Mouse (Mus musculus) gastrocnemius, adult 2 months (tissue): ENCODE measurements around the gene Rnase4. TPM values are rescaled to one million over a fixed set of nuclear protein-coding genes. Genes with fewer than 3 reads are reported as not detected.
"Not testable (repeated sequence)": the region's sequence is repeated elsewhere in the genome, so short reads cannot be mapped to it uniquely, and the experiment has no call there.

Source experiments
- DNase-seq: peaks from one replicate; pipeline ENCODE4 v3.0.0; 2022
- H3K27ac ChIP-seq: fragments of 200-600 bp; 2 replicates; pipeline ENCODE4 v1.8.1; 2022; ENCODE audit warnings: mild to moderate bottlenecking
- H3K4me3 ChIP-seq: fragments of 200-600 bp; 2 replicates; pipeline ENCODE4 v1.8.1; 2022; ENCODE audit warnings: mild to moderate bottlenecking, moderate library complexity
- CTCF ChIP-seq: fragments of 200-600 bp; IDR thresholded peaks from 2 replicates; pipeline ENCODE4 v1.8.1; 2022; ENCODE audit warnings: antibody characterized with exemption, mild to moderate bottlenecking, moderate library complexity
- intact Hi-C: fragments of 180-260 bp; cut with DNase I; formaldehyde crosslinking; loops from one replicate; pipeline ENCODE4 v1.15.1; 2025
- total RNA-seq, 2 experiments: library from RNA; stranded (reverse); gene quantifications; 2 replicates each; pipeline ENCODE4 v1.2.3; 2021

The Rnase4 gene
- total RNA-seq, 2 experiments from 2014 or later, result 34.6 to 40.1 TPM

DNA sequence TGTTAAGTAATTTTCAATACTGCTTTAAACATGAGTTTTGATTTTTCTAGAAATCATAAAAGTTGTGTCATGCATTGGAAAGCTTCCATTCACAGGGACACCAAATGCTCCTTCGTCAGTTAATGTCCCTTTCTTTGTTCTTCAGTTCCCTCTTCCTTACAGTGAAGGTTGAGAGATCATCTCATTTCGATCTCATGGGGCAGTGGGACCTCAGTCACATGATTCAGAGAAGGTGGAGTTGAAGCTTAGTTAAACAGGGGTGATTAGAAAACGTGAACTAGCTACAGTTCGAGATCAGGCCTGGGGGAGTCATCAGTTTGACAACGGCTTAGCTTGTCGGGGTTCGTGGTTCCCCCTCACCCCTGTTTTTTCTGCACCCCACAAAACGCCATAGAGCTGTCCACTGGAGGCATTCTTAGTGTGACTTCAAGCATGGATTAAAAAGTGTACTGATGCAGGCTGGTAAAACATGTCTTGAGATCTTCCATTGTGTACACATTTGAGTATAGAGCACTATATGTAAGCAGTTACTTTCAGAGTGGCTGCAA, 1.3 kb downstream of the Rnase4 start:
- intact Hi-C loops, result no loop called here
- DNase-seq, result peak; percentile 23
- Histone ChIP-seq H3K27ac (peak overlapping the region; percentile 86), H3K4me3 (peak overlapping the region; percentile 87)
- no peak for TF ChIP-seq CTCF

- Histone ChIP-seq H3K4me3 (peak overlapping the region; percentile 56), H3K27ac (peak overlapping the region; percentile 79)
- DNase-seq, result peak; percentile 35
- no peak for TF ChIP-seq CTCF
- intact Hi-C loops, result no loop called here
These were observed 2.6 kb downstream of the Rnase4 start for GRCm38 (mm10) chr14:51093496-51093895.

DNA sequence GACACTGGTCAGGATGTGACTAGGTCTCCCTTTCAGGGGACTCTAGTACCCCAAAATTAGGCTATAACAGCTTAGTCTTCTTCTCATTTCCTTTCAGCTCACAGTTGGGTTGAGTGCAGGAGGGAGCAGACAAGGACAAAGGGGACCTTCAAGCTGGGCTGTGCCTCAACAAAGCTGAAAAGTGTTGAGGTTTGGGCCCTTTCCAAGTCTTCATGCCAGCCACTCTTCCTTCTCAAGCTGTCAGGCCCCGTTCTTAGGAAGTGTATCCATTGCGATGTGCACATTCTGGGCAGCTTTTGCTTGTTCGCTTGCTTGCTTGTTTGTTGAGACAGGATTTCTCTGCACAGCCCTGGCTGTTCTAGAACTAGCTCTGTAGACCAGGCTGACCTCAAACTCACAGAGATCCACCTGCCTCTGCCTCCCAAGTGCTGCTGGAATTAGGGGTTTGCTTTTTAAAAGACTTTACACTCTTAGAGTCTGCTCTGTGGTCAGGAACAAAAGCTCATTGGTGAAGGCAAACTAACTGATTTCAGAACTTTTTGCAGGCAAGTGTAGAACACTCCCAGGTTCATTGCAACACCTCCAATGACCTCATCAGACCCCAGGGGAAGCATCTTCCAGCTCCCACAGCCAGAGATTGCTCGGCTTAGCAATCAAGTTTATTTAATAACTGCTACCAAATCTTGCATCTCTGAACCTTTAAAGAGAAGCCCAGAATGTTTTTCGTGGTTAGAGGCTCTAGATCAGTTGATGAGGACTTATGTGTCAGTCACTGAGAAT, 3.4 kb downstream of the Rnase4 start:
- intact Hi-C loops, result no loop called here
- peak; percentile 68 for DNase-seq
- TF ChIP-seq CTCF, result no peak
- peak overlapping the region; percentile 56 for H3K4me3 ChIP-seq
- H3K27ac ChIP-seq, result peak overlapping the region; percentile 79

DNA sequence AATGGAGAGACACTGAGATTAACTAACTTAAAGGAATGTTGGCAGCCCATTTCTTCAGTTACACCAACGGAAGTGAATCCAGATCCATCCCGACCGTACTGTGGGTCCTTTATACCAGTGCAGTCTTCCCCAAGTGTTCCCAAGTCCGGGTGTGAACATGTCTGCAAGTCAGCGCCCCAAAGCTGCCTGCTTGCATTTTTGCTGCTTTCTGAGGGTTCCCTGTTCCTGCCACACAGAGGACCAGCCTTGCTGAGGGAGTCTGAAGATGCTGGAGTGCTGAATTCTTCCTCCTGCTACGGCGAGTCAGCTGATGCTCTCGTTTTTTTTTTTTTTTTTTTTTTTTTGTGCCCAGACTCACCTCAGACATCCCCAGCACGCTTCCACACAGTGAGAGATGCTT, 4.0 kb downstream of the Rnase4 start:
- DNase-seq, result no peak
- no peak for TF ChIP-seq CTCF
- intact Hi-C loops, result loop anchor here (5.0 kb wide), 1 partner anchor 68 kb away; no protein-coding TSS in a partner anchor
- Histone ChIP-seq H3K27ac (peak overlapping the region; percentile 79), H3K4me3 (peak overlapping the region; percentile 56)

DNA sequence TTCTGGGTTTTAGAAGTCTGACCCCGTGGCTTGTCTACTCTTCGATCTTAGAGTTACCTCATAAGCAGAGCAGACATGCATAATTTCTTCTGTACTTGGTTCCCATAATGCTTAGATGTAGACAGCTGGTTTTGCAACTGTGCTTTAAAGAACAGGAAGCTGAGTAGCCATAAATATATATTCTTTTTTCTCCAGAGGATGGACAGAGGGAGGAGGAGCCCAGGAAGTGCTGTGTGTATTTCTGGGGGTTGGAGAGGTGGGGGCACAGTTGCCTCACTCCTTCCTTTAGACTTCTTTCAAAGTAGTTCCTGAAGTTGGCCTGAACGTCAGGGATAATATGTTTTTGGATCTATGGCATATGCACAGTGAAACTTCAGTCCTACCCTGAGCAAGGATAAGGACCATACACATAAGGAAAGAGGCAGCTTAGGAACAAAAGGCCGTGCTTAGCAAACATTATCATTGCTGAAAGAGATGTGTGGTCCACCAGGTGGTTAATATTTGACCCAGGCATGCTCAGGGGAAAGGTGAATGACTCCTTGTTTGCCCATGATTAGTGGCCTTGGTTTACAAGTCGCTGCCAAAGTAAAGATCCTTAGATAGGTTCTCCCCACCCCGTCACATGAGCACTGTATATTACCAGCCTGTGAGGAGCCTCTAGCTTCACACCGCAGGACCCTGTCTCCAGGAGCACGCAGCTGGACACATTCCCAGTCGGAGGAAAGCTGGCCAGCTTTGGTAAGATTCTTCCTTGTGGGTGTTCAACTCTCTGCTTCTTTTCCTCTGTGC, 5.1 kb downstream of the Rnase4 start:
- no peak for TF ChIP-seq CTCF
- no peak for DNase-seq
- intact Hi-C loops, result loop anchor here (5.0 kb wide), 1 partner anchor 69 kb away; no protein-coding TSS in a partner anchor
- no peak overlapping the region for H3K27ac ChIP-seq
- H3K4me3 ChIP-seq, result peak overlapping the region; percentile 56; the same call in 1 of the 2 replicates

GRCm38 (mm10) chr14:51098300-51098699, 7.4 kb downstream of the Rnase4 start:
- peak; percentile 77 for TF ChIP-seq CTCF
- H3K4me3 ChIP-seq, H3K27ac ChIP-seq: not testable (repeated sequence)
- peak; percentile 44 for DNase-seq
- intact Hi-C loops, result loop anchor here (5.0 kb wide), 1 partner anchor 71 kb away; no protein-coding TSS in a partner anchor

DNA sequence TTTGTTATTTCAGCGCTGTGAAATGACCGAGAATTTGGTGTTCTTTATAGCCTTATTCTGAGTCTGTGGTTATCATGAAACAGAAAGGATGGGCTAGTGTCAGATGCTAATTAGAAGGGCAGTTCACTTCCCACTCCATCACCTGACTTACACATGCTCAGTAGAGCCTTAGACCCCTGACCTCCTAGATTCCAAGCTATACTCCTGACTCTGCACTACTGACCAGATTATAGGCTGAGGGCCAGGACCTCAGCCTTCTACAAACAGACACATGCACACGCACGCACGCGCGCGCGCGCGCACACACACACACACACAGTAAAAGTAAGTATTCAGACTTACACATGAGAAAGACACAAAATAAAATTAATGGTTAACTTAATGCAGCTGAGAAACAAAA, 8.0 kb downstream of the Rnase4 start:
- DNase-seq, result no peak
- intact Hi-C loops, result loop anchor here (5.0 kb wide), 1 partner anchor 72 kb away; no protein-coding TSS in a partner anchor
- Histone ChIP-seq H3K27ac (no peak overlapping the region), H3K4me3 (no peak overlapping the region)
- no peak for TF ChIP-seq CTCF

- intact Hi-C loops, result loop anchor here (5.0 kb wide), 1 partner anchor 71 kb away; no protein-coding TSS in a partner anchor
- H3K27ac ChIP-seq, result no peak overlapping the region
- H3K4me3 ChIP-seq, result no peak overlapping the region
- no peak for TF ChIP-seq CTCF
- DNase-seq, result no peak
These were observed 10.4 kb downstream of the Rnase4 start for GRCm38 (mm10) chr14:51101284-51101683.

DNA sequence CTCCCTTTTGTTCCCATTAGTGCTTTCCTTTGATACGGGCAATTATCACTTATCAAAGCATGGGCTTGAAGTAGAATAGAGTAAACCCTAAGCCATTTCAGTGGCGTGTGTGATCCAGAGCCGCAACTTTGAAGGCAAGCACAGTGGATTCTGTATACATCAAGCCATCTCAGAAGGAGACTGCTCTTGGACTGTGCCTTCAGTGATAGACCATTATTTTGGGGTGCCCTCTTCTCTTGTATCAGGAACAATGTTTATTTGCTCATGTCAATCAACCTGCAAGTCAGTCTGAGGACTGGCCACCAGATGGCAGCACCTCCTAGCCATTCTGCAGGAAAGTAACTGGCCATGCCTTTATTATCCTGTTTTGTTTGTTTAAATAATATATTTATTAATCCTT, 12.3 kb downstream of the Rnase4 start:
- Histone ChIP-seq H3K27ac (no peak overlapping the region), H3K4me3 (no peak overlapping the region)
- peak; percentile 66 for DNase-seq
- intact Hi-C loops, result loop anchor here (5.0 kb wide), 1 partner anchor 69 kb away; no protein-coding TSS in a partner anchor
- peak; percentile 94 for TF ChIP-seq CTCF

DNA sequence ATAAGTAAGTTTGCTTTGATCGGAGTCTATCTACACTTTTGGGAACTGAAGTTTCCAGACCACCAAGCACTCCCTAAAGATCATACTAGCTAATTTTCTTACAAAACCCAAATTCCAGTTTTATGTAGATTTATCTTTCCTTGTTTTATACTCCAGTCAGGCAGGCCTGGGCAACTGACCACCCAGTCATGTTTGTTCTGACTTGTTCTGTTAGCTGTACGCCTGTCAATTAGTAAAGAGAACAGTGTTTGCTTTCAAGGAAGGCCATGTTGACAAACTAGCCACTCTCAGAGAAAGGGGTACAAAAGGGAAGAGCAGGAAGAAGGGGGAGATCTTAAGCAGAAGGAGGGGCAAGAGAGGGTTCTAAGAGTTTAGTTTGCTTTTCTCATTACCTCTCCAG, 13.5 kb downstream of the Rnase4 start:
- no peak for DNase-seq
- intact Hi-C loops, result loop anchor here (5.0 kb wide), 1 partner anchor 68 kb away; no protein-coding TSS in a partner anchor
- H3K4me3 ChIP-seq, result no peak overlapping the region
- TF ChIP-seq CTCF, result no peak
- no peak overlapping the region for H3K27ac ChIP-seq

GRCm38 (mm10) chr14:51106449-51106967, 15.6 kb downstream of the Rnase4 start:
- intact Hi-C loops, result no loop called here
- Histone ChIP-seq H3K4me3 (no peak overlapping the region), H3K27ac (no peak overlapping the region)
- TF ChIP-seq CTCF, result no peak
- no peak for DNase-seq

DNA sequence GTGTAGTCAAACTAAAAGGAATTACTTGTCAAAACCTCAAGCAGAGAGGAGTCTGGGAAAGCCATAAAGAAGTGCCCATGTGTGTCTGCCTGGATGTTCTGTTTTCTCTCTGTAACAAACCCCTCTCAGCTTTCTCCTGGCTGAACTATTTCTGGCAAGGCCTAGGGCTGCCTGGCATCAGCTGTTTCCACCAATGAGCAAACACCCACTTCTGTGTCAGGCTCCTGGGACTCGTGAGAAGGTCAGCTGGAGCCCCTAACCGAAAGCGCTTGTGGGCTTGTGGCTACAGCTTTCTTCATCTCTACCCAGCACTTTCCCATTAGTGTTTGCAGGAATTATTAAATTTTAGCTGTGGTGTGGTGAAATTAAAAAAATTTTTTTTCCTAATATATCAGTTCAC, 21.1 kb downstream of the Rnase4 start:
- no peak overlapping the region for H3K4me3 ChIP-seq
- TF ChIP-seq CTCF, result no peak
- peak; percentile 65 for DNase-seq
- H3K27ac ChIP-seq, result no peak overlapping the region
- intact Hi-C loops, result no loop called here
